Comparison of ENCODE assay signal across 9 mouse cellular contexts in genomic region chr11:5912635-5913034, GRCm38 (mm10). TPM values are rescaled to one million over a fixed set of nuclear protein-coding genes. Genes with fewer than 3 reads are reported as not detected.
DNase-seq lines count a peak whose midpoint lies in the region; ATAC-seq and TF ChIP-seq lines count a peak whose summit lies in the region.
"Had no signal": no experiment of that assay in that cellular context is flagged by ENCODE, and none has a peak within 500 bp of the region (broad histone marks: within the 10 kb centered on the region; RNA-seq: fewer than 3 reads in every experiment).

No protein-coding gene starts in this region.

- no peak overlapping the region for H3K27ac ChIP-seq in kidney, embryonic 15.5 days
- H3K27ac ChIP-seq in heart, embryonic 15.5 days: no peak overlapping the region

- H3K4me2 ChIP-seq in kidney, embryonic 15.5 days: no peak overlapping the region
- no peak overlapping the region for H3K4me2 ChIP-seq in heart, embryonic 15.5 days

- no peaks in the 10 kb centered on the region for H3K4me1 ChIP-seq in kidney, embryonic 15.5 days
- peaks cover 26% of the 10 kb centered on the region for H3K4me1 ChIP-seq in heart, embryonic 15.5 days (replicated peaks)

- 33% methylated on average over 5 of the region's 5 CpGs for WGBS in kidney, embryonic 15.5 days
- WGBS in heart, embryonic 15.5 days: 31% methylated on average over 5 of the region's 5 CpGs

- TF ChIP-seq CTCF in Patski (IDR thresholded peaks at IDR 0.05): no peak

- H3K4me3 ChIP-seq in kidney, embryonic 15.5 days (replicated peaks): no peak overlapping the region
- no peak overlapping the region for H3K4me3 ChIP-seq in heart, embryonic 15.5 days
- H3K4me3 ChIP-seq: megakaryocyte, embryonic 14.5 days had no signal

- H3K9ac ChIP-seq in kidney, embryonic 15.5 days: no peak overlapping the region
- no peak overlapping the region for H3K9ac ChIP-seq in heart, embryonic 15.5 days

- DNase-seq in kidney, adult 11 months: peak; percentile 17
- no peak for DNase-seq in Patski (ENCODE audit: low read depth, low spot score)
- peak; percentile 70 to 73 for DNase-seq in layer of hippocampus, postnatal 14 days (ENCODE audit: low spot score in 2 of 2)
- peak; percentile 36 to 40 for DNase-seq in thymus, postnatal 36 days

- no peaks in the 10 kb centered on the region for H3K9me3 ChIP-seq in kidney, embryonic 15.5 days (replicated peaks)
- H3K9me3 ChIP-seq in heart, embryonic 15.5 days (replicated peaks): no peaks in the 10 kb centered on the region
- H3K9me3 ChIP-seq: megakaryocyte, embryonic 14.5 days had no signal

- POLR2A ChIA-PET in Patski (lab: Charles Lee): no interaction called here

- no peaks in the 10 kb centered on the region for H3K36me3 ChIP-seq in kidney, embryonic 15.5 days
- no peaks in the 10 kb centered on the region for H3K36me3 ChIP-seq in heart, embryonic 15.5 days

- CTCF ChIA-PET in Patski (lab: Charles Lee): interaction anchor here (0.9 to 2.5 kb wide), 9 partner anchors 8 to 123 kb away, joined by 3 to 12 read pairs (median 4); partner anchors contain the start of gene Ykt6

- no peak for ATAC-seq in kidney, embryonic 15.5 days (replicated peaks; ENCODE audit: low FRiP score)
- ATAC-seq in Patski: peak; percentile 68
- peak; percentile 96 for ATAC-seq in common myeloid progenitor, adult 5-6 weeks (replicated peaks; ENCODE audit: low read depth, poor library complexity, severe bottlenecking)
- 0 out of 2 replicates have a peak, but pooled peaks have one; percentile 45 for ATAC-seq in heart, embryonic 15.5 days (replicated peaks; ENCODE audit: insufficient number of reproducible peaks, insufficient read depth, low FRiP score, low read depth)
- ATAC-seq in megakaryocyte progenitor cell, adult 5-6 weeks (replicated peaks; ENCODE audit: poor library complexity): peak; percentile 90

- H3K27me3 ChIP-seq in kidney, embryonic 15.5 days: 0 out of 2 replicates have a peak, but pooled peaks cover 6% of the 10 kb centered on the region
- H3K27me3 ChIP-seq in Patski: no peaks in the 10 kb centered on the region
- no peaks in the 10 kb centered on the region for H3K27me3 ChIP-seq in heart, embryonic 15.5 days

- in situ Hi-C loops in Patski (cut with MboI; ENCODE audit: low pct_unique_long_range_greater_than_20kb): loop anchor here (25.0 kb wide), 1 partner anchor 425 kb away; no protein-coding TSS in a partner anchor

RNA-seq across cellular contexts. Expression of gene Myl7, which starts 14.1 kb away (rescaled TPM):
- polyA plus RNA-seq in kidney, embryonic 15.5 days (2015; fragmentation: Nextera tagmentation; extraction: Ambion mirVana): 3.9 and 5.8 TPM in 2 replicates
- polyA plus RNA-seq in Patski (2021): not detected
- total RNA-seq in common myeloid progenitor, adult 5-6 weeks (2017): not detected in 2 replicates
- polyA plus RNA-seq in heart, embryonic 15.5 days (2015; fragmentation: Nextera tagmentation; extraction: Ambion mirVana): 3,544 and 4,168 TPM in 2 replicates
- not detected for total RNA-seq in layer of hippocampus, postnatal 14 days (2021)
- total RNA-seq in megakaryocyte progenitor cell, adult 5-6 weeks (2015): not detected in 2 replicates
- not detected in 2 replicates for total RNA-seq in megakaryocyte progenitor cell, adult 5-6 weeks (2017)

RNA-seq across cellular contexts. Expression of gene Pold2, which starts 34.5 kb away (rescaled TPM):
- 133 and 141 TPM in 2 replicates for polyA plus RNA-seq in kidney, embryonic 15.5 days (2015; fragmentation: Nextera tagmentation; extraction: Ambion mirVana)
- 76.9 TPM for polyA plus RNA-seq in Patski (2021)
- total RNA-seq in common myeloid progenitor, adult 5-6 weeks (2017): 49.9 and 61.2 TPM in 2 replicates
- 96.4 and 112 TPM in 2 replicates for polyA plus RNA-seq in heart, embryonic 15.5 days (2015; fragmentation: Nextera tagmentation; extraction: Ambion mirVana)
- 10 to 100 TPM; 24.8 to 26.7 TPM for total RNA-seq in layer of hippocampus, postnatal 14 days (2021)
- total RNA-seq in megakaryocyte progenitor cell, adult 5-6 weeks (2015): 63.9 and 65.8 TPM in 2 replicates
- 48.4 and 52.0 TPM in 2 replicates for total RNA-seq in megakaryocyte progenitor cell, adult 5-6 weeks (2017)

RNA-seq across cellular contexts. Expression of gene Gck, which starts 37.2 kb away (rescaled TPM):
- polyA plus RNA-seq in kidney, embryonic 15.5 days (2015; fragmentation: Nextera tagmentation; extraction: Ambion mirVana): 1.3 and 2.0 TPM in 2 replicates
- 0.33 TPM for polyA plus RNA-seq in Patski (2021)
- total RNA-seq in common myeloid progenitor, adult 5-6 weeks (2017): not detected in 2 replicates
- 0.72 and 2.0 TPM in 2 replicates for polyA plus RNA-seq in heart, embryonic 15.5 days (2015; fragmentation: Nextera tagmentation; extraction: Ambion mirVana)
- total RNA-seq in layer of hippocampus, postnatal 14 days (2021): 1 to 10 TPM; 1.3 to 1.9 TPM
- total RNA-seq in megakaryocyte progenitor cell, adult 5-6 weeks (2015): not detected in 2 replicates
- total RNA-seq in megakaryocyte progenitor cell, adult 5-6 weeks (2017): not detected in 2 replicates

RNA-seq across cellular contexts. Expression of gene Ykt6, which starts 42.9 kb away (rescaled TPM):
- polyA plus RNA-seq in kidney, embryonic 15.5 days (2015; fragmentation: Nextera tagmentation; extraction: Ambion mirVana): 52.9 and 57.3 TPM in 2 replicates
- 94.5 TPM for polyA plus RNA-seq in Patski (2021)
- 32.8 and 33.6 TPM in 2 replicates for total RNA-seq in common myeloid progenitor, adult 5-6 weeks (2017)
- polyA plus RNA-seq in heart, embryonic 15.5 days (2015; fragmentation: Nextera tagmentation; extraction: Ambion mirVana): 33.6 and 42.2 TPM in 2 replicates
- total RNA-seq in layer of hippocampus, postnatal 14 days (2021): 10 to 100 TPM; 84.7 to 85.3 TPM
- 17.4 and 18.2 TPM in 2 replicates for total RNA-seq in megakaryocyte progenitor cell, adult 5-6 weeks (2015)
- 44.4 and 48.7 TPM in 2 replicates for total RNA-seq in megakaryocyte progenitor cell, adult 5-6 weeks (2017)

RNA-seq across cellular contexts. Expression of gene Aebp1, which starts 50.9 kb away (rescaled TPM):
- 39.0 and 52.1 TPM in 2 replicates for polyA plus RNA-seq in kidney, embryonic 15.5 days (2015; fragmentation: Nextera tagmentation; extraction: Ambion mirVana)
- polyA plus RNA-seq in Patski (2021): 12.5 TPM
- not detected in 2 replicates for total RNA-seq in common myeloid progenitor, adult 5-6 weeks (2017)
- polyA plus RNA-seq in heart, embryonic 15.5 days (2015; fragmentation: Nextera tagmentation; extraction: Ambion mirVana): 31.7 and 43.7 TPM in 2 replicates
- total RNA-seq in layer of hippocampus, postnatal 14 days (2021): 10 to 100 TPM in 1 of 2 experiments, 1 to 10 TPM in 1; 5.1 to 14.0 TPM
- not detected in 2 replicates for total RNA-seq in megakaryocyte progenitor cell, adult 5-6 weeks (2015)
- total RNA-seq in megakaryocyte progenitor cell, adult 5-6 weeks (2017): not detected in 2 replicates
